Mouse (Mus musculus) macrophage (primary cell): ENCODE measurements around the gene Nedd9. TPM values are rescaled to one million over a fixed set of nuclear protein-coding genes. Genes with fewer than 3 reads are reported as not detected.

Experiments
- H3K27ac ChIP-seq: fragments of 350-480 bp; formaldehyde crosslinking; 2 replicates; pipeline ENCODE4 v1.9.0; 2021
- H3K36me3 ChIP-seq: fragments of 350-480 bp; formaldehyde crosslinking; 2 replicates; pipeline ENCODE4 v1.9.0; 2021; ENCODE audit errors: inconsistent target
- H3K4me3 ChIP-seq: fragments of 350-480 bp; formaldehyde crosslinking; 2 replicates; pipeline ENCODE4 v1.9.0; 2021; ENCODE audit errors: inconsistent target
- H3K79me2 ChIP-seq: fragments of 350-480 bp; formaldehyde crosslinking; 2 replicates; pipeline ENCODE4 v1.9.0; 2021; ENCODE audit errors: inconsistent target
- WGBS: methylation state at CpG from one replicate; pipeline ENCODE4 v1.1.7; 2026; ENCODE audit warnings: inconsistent platforms; ENCODE audit not compliant: missing documents; 5-methylcytosine and 5-hydroxymethylcytosine counted together
- polyA plus RNA-seq: library from polyadenylated mRNA; stranded (reverse); fragments of 250-400 nt; gene quantifications from 3 replicates; pipeline ENCODE4 v1.2.4, GENCODE M21; 2018; ENCODE audit warnings: inconsistent platforms

Gene Nedd9
- polyA plus RNA-seq, 1 experiment from 2014 or later = 4.0 TPM

DNA sequence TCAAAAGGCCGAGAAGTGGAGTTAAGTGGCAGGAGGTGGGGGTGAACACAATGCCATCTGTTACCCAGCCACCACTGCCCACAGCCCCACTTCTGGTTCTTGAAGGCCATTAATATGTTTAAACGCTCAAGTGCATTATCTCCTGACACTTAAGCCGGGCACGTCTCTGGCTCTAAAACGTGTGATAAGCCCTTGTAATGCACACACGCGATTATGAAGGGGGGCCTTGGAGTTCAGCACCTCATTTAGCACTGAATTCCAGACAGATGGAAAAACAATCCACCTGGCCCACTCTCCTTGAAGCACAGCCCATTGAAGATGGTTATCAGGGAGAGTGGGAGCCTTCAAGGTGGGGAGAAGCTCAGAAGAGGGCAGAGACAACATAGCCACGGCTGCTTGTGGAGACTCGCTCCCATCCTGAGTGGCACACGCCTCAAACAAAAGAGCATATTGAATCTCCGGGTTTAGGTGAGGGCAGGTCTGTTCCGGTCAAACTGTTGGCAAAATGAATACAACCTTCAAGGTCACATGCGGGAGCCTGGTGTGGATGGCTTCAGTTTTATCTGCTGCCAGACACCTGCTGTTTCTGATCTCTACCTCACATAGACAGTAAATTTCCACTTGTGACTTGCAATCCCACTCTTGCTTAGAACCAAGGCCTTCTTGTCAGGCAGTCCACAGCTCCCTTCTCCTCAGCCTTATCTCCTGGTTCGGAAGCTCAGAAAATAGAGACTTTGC, 30.7 kb downstream of the Nedd9 start:
- Histone ChIP-seq H3K4me3 (no peak overlapping the region), H3K27ac (no peak overlapping the region), H3K79me2 (no peaks in the 10 kb centered on the region), H3K36me3 (no peaks in the 10 kb centered on the region)
- 99% methylated on average over 14 of the region's 14 CpGs for WGBS

DNA sequence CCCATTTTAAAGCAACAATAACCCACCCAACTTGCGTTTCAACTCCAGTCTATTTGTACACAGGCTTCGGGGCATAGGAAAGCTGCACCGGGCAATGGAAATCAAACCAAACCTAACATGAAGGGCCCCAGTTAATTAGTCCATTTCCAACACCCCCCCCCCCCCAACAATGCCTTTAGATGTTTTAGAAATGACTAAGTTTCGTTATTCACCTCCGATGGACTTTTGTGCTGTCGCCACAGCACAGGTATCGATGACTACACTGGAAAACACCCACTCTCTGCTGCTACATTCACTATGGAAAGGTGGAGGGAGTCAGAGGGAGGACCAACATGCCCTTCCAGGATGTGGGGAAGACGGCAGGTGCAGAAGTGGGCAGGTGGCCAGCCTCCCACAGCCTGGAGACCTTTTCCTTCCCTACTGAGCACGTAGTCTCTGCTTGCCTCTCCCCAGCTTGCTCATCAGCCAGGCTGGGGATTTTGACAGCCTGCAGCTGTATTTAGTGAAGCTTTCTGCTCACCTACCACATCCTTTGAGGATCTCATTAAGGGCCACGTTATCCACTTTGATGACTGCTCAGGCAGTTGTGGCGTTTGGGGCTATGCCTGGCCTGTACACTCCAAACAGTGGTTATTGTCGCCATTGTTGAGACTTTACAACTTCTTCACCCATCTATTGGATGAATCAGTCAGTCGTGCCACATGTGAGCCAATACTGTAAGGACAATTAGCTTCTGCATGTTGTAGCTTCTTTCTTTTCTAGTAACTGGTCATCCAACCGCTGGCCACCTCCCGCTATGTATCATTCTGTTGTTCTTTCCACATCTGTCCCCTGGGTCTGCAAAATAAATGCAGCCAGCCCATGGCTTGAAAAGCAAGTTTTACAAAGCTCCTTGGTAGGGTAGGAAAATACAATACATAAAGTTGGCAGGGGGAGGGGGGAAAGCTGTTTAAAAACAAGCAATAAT, 33.7 kb downstream of the Nedd9 start:
- no peaks in the 10 kb centered on the region for H3K36me3 ChIP-seq
- H3K4me3 ChIP-seq = no peak overlapping the region
- no peaks in the 10 kb centered on the region for H3K79me2 ChIP-seq
- H3K27ac ChIP-seq = no peak overlapping the region
- 94% methylated on average over 15 of the region's 15 CpGs for WGBS

GRCm38 (mm10) chr13:41450821-41451220, 36.3 kb downstream of the Nedd9 start:
- Histone ChIP-seq H3K79me2 (no peaks in the 10 kb centered on the region), H3K27ac (no peak overlapping the region), H3K36me3 (no peaks in the 10 kb centered on the region), H3K4me3 (no peak overlapping the region)
- 97% methylated on average over 6 of the region's 6 CpGs for WGBS

DNA sequence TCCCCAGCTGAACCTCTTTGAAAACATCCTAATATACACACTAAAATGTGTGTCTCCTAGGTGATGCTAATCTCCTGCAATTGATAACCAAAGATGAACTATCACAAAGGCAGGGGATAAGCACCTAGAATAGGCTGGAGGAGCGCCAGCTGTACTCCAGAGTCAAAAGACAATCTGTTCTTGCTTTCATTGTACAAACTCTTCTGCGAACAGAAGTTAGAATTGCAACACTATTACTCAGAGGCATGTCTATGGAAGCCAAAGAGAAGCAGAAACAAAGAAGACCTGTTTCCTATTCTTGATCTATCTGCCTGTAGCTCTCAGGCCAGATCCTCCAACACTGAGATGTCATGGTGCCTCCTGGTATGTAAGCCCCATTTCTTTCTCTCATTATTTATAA, 38.0 kb downstream of the Nedd9 start:
- H3K79me2 ChIP-seq = no peaks in the 10 kb centered on the region
- 86% methylated on average over 2 of the region's 2 CpGs for WGBS
- H3K4me3 ChIP-seq = no peak overlapping the region
- H3K27ac ChIP-seq = no peak overlapping the region
- no peaks in the 10 kb centered on the region for H3K36me3 ChIP-seq

GRCm38 (mm10) chr13:41447209-41447608, 40.0 kb downstream of the Nedd9 start:
- H3K36me3 ChIP-seq = no peaks in the 10 kb centered on the region
- no peaks in the 10 kb centered on the region for H3K79me2 ChIP-seq
- 93% methylated on average over 6 of the region's 6 CpGs for WGBS
- H3K27ac ChIP-seq = no peak overlapping the region
- H3K4me3 ChIP-seq = no peak overlapping the region

DNA sequence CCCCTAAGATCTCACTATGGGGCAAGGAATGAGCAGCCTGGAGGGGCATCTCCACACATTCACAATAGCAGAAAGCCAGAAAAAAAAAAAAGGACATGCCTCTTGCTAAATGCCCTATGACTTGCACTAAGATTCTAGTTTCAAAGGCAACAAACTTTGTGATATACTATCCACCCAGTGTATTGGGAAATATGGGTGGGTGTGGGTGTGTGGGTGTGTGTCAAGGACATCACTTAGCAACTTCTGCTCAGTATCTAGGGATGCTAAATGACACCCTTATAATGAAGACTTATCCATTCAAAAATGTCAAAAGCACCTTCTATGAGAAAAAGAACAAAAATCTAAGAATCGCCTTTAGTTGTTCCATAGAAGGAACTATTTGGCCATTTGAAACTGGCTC, 40.6 kb downstream of the Nedd9 start:
- no peaks in the 10 kb centered on the region for H3K79me2 ChIP-seq
- no peak overlapping the region for H3K4me3 ChIP-seq
- no peak overlapping the region for H3K27ac ChIP-seq
- no peaks in the 10 kb centered on the region for H3K36me3 ChIP-seq
- WGBS = 89% methylated on average over 1 of the region's 1 CpGs

GRCm38 (mm10) chr13:41445067-41445808, 41.9 kb downstream of the Nedd9 start:
- Histone ChIP-seq H3K4me3 (no peak overlapping the region), H3K27ac (no peak overlapping the region), H3K79me2 (no peaks in the 10 kb centered on the region), H3K36me3 (no peaks in the 10 kb centered on the region)
- 96% methylated on average over 3 of the region's 3 CpGs for WGBS

GRCm38 (mm10) chr13:41444230-41444629, 42.9 kb downstream of the Nedd9 start:
- Histone ChIP-seq H3K27ac (no peak overlapping the region), H3K79me2 (no peaks in the 10 kb centered on the region), H3K36me3 (no peaks in the 10 kb centered on the region), H3K4me3 (no peak overlapping the region)
- 90% methylated on average over 6 of the region's 6 CpGs for WGBS

GRCm38 (mm10) chr13:41442145-41442544, 45.0 kb downstream of the Nedd9 start:
- Histone ChIP-seq H3K27ac (no peak overlapping the region), H3K79me2 (no peaks in the 10 kb centered on the region), H3K4me3 (no peak overlapping the region), H3K36me3 (no peaks in the 10 kb centered on the region)
- 98% methylated on average over 4 of the region's 4 CpGs for WGBS

GRCm38 (mm10) chr13:41440205-41440604, 47.0 kb downstream of the Nedd9 start:
- no peaks in the 10 kb centered on the region for H3K36me3 ChIP-seq
- WGBS = 48% methylated on average over 1 of the region's 1 CpGs
- no peak overlapping the region for H3K4me3 ChIP-seq
- no peak overlapping the region for H3K27ac ChIP-seq
- H3K79me2 ChIP-seq = no peaks in the 10 kb centered on the region

- Histone ChIP-seq H3K79me2 (no peaks in the 10 kb centered on the region), H3K27ac (no peak overlapping the region), H3K36me3 (no peaks in the 10 kb centered on the region), H3K4me3 (no peak overlapping the region)
- WGBS = 22% methylated on average over 2 of the region's 2 CpGs
Observed at GRCm38 (mm10) chr13:41437390-41437789, 49.8 kb downstream of the Nedd9 start.

GRCm38 (mm10) chr13:41436731-41437130, 50.4 kb downstream of the Nedd9 start:
- Histone ChIP-seq H3K79me2 (no peaks in the 10 kb centered on the region), H3K36me3 (no peaks in the 10 kb centered on the region), H3K4me3 (no peak overlapping the region), H3K27ac (no peak overlapping the region)
- 98% methylated on average over 5 of the region's 5 CpGs for WGBS

DNA sequence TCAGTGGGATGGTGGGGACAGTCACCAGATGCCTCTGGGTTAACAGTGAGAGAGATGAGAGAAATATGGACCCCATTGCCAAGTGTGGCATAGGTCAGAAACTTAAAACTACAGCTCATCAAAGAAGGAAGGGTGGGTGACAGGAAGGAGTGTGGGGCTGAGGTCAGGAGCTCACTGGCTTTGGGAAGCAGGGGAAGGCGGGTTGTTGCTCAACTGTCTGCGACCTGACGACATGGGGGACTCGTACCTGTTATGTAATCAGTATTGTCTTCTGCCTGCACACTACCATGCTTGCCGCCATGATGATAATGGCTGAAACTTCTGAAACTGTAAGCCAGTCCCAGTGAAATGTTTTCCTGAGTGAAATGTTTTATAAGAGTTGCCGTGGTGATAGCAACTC, 54.0 kb downstream of the Nedd9 start:
- Histone ChIP-seq H3K4me3 (no peak overlapping the region), H3K79me2 (no peaks in the 10 kb centered on the region), H3K27ac (no peak overlapping the region), H3K36me3 (no peaks in the 10 kb centered on the region)
- WGBS = 83% methylated on average over 6 of the region's 6 CpGs

GRCm38 (mm10) chr13:41431795-41432194, 55.4 kb downstream of the Nedd9 start:
- Histone ChIP-seq H3K79me2 (no peaks in the 10 kb centered on the region), H3K36me3 (no peaks in the 10 kb centered on the region), H3K27ac (no peak overlapping the region), H3K4me3 (no peak overlapping the region)
- 96% methylated on average over 3 of the region's 3 CpGs for WGBS
